Mouse (Mus musculus) myocyte (in vitro differentiated cells): ENCODE data around the gene Cyb5r2.

Experiments
- CEBPB ChIP-seq: IDR thresholded peaks from 2 replicates; pipeline ENCODE4 v1.6.1; 2011; ENCODE audit warnings: mild to moderate bottlenecking, moderate library complexity; ENCODE audit not compliant: poor library complexity, insufficient read depth, severe bottlenecking
- E2F4 ChIP-seq: IDR thresholded peaks from one replicate; pipeline ENCODE4 v1.6.1; 2011; ENCODE audit warnings: mild to moderate bottlenecking, control low read depth, moderate library complexity; ENCODE audit not compliant: insufficient read depth
- MAX ChIP-seq: IDR thresholded peaks from one replicate; pipeline ENCODE4 v1.6.1; 2011; ENCODE audit warnings: low read depth, mild to moderate bottlenecking, control low read depth
- POLR2A ChIP-seq: IDR thresholded peaks from one replicate; pipeline ENCODE4 v1.6.1; 2011; ENCODE audit warnings: low read depth, mild to moderate bottlenecking, control low read depth, moderate library complexity; ENCODE audit not compliant: insufficient read length
- POLR2AphosphoS2 ChIP-seq: IDR thresholded peaks from one replicate; pipeline ENCODE4 v1.6.1; 2011; ENCODE audit warnings: low read depth, control low read depth; ENCODE audit not compliant: insufficient read length
- REST ChIP-seq: IDR thresholded peaks from one replicate; pipeline ENCODE4 v1.6.1; 2011; ENCODE audit warnings: mild to moderate bottlenecking, control low read depth, moderate library complexity; ENCODE audit not compliant: insufficient read depth, insufficient read length
- TCF12 ChIP-seq: IDR thresholded peaks from one replicate; pipeline ENCODE4 v1.6.1; 2011; ENCODE audit warnings: mild to moderate bottlenecking, control low read depth; ENCODE audit not compliant: poor library complexity, insufficient read depth, severe bottlenecking
- USF1 ChIP-seq: IDR thresholded peaks from one replicate; pipeline ENCODE4 v1.6.1; 2011; ENCODE audit warnings: low read depth, mild to moderate bottlenecking, control low read depth, moderate library complexity

DNA sequence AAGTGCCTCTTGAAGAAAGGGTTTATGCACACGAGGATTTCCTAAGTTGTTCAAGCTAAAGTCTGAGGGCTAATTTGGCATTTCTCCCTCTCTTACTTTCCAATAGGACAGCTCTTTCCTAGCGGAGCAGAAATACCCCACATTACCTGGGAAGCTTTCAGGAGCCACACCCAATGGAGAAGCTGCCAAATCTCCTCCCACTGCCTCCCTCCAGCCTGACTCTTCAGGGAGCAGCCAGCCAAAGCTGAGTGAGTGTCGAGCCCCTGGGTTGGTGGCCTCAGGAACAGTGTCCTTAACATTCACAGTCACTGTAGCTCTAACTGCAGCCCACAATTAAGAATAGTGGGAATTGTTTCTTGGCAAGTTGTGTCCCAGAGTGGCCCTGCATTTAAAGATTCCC, 30.3 kb downstream of the Cyb5r2 start:
- no peak for TF ChIP-seq POLR2A
- no peak for TF ChIP-seq USF1
- no peak for TF ChIP-seq TCF12
- no peak for TF ChIP-seq CEBPB
- TF ChIP-seq MAX = no peak
- no peak for TF ChIP-seq REST
- TF ChIP-seq E2F4 = no peak
- no peak for TF ChIP-seq POLR2AphosphoS2
